Mouse (Mus musculus): ENCODE results near the gene Bloc1s1.

Bloc1s1 gene

DNA sequence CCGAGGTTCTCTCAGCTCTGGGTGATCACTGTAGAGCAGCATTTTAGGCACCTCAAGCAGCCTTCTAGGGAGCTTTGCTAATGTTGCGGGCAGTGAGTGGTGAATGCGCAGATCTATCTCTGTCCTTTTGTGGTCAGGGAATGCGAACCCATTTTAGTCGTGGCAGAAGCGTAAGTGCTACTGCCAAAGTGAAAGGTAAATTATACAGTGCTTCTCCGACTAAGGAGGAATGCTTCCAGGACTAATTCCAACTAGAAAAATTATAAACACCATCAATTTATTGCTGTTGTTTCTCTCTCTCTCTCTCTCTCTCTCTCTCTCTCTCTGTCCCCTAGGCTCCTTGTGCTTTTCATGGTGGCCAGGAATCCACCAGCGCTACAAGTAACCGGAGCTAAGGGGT is at the start of gene Bloc1s1:
Bloc1s1 (minus strand) TSS at position 101 of the 400 bp plus-strand sequence.
- DNase-seq (ENCODE audit: extremely low spot score): no peak

GRCm38 (mm10) chr10:128972841-128973240 is 49.0 kb upstream of the Bloc1s1 start:
- no peak for DNase-seq (ENCODE audit: extremely low spot score)

GRCm38 (mm10) chr10:128970740-128971250 is 47.0 kb upstream of the Bloc1s1 start:
- DNase-seq (ENCODE audit: extremely low spot score): no peak

DNA sequence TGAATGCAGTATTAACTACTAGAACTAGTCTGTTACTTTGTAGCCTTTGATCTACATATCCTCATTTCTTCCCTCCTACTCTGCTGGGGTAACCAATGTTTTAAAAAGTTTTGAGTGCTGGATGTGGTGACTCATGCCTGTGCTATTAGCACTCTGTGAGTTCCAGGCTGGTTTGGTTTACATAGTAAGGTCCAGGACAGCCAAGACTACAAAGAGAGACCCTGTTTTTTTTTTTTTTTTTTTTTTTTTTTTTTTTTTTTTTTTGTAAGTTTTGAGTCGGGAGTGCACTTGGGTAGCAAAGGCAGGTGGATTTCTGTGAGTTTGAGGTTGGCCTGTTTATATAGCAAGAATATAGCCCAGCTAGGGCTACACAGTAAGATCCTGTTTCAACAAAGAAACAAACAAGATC is 44.5 kb upstream of the Bloc1s1 start:
- DNase-seq (ENCODE audit: extremely low spot score): no peak

DNA sequence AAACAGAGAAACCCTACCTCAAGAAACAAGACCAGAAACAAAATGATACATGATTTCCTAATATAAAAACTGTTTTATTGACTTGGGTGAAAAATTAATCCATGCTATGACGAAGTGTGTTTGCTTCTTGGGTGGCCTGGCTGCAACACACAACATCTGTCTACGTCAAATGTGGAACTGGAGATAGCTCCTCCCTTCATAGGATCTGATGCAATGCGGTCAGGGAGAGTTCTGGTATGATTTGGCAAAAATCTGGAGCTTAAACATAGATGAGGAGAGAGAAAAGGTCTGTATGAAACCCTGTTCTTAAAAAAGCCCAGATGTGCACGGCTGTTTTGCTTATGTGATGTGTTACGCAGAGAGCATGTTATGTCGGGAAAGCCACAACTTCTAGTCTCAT is 42.0 kb upstream of the Bloc1s1 start:
- no peak for DNase-seq (ENCODE audit: extremely low spot score)

DNA sequence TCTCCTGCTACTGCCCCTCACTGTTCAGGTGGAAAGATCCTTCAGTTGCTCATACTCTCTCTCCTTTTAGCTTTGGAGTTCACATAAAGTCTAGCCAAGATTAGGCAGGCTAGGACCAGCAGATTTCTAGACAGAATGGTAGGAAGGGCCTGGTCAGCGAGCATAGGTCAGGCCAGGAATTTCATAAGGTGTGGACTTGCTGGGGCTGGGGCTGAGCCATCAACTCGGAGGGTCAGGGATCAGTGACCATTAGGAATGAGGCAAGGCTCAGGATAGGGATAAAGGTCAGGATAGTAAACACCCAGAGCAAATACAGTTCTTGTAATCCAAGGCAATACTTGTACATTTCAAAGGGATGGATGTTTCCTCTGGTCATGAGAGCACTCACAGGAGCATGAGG is 41.1 kb upstream of the Bloc1s1 start:
- DNase-seq (ENCODE audit: extremely low spot score): no peak

DNA sequence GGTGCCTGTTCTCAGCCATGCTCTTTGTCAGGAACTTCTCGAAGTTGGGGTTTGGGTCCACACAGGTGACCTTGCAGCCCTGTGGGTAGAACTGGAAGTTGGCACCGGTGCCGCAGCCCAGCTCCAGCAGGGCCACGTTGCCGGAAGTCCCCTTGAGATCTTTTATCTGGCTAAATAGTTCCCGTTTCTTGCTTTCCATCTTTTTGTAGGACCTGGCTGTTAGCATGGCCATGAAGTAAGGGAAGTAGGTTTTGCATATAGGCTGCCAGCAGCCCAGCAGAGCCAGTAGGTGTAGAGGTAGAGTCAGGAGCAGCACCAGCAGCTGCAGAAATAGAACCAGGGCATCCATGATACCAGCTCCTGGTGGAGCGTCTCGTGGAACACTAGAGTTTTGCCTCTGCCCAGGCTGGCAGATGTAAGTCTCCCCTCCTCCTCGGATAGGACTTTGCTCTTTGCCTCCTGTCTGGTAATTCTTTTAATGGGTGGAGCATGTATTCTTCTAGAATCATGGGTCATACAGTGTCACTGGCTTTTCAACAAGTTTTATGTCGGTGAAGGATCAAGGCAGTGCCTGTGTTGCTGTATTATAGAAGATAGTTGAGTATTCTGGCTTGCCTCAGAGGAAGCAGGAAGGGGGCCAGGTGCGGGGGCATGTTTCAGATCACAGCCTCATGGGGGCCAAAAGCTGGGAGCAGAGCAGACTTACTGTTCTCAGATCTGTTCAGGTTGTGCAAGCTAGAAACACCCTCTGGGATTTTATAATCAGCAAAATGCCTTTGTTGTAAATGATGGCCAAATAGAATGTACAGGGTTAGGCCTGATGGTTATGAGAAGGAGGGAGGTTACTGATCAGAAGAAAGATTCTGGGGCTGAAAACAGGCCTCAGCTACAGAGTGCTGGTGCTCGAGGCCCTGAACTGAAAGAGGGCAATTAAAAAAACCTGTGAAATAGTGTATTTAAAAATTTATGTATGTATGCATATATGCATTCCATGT is 37.1 kb upstream of the Bloc1s1 start, which contains the start of gene Mettl7b:
Mettl7b (minus strand) TSS at position 399 of the 995 bp plus-strand sequence.
- DNase-seq (ENCODE audit: extremely low spot score): no peak

DNA sequence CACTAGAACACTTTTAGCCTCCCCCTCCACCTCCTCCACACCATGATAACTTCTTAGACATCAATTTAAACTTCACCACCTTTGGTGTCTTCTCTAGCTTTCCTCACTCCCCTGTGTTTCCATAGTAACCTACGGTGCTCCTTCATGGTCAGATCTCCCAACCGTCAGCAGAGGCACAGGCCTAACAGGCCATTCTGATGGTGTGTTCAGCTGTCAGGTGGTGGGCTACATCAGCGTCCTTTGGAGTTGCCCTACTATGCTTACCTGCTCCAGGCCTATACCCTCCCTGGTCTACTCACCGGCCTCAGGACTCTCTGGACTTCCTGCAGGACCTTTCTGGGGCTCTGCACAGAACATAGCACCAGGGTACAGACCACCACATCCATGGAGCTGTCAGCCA is 36.3 kb upstream of the Bloc1s1 start:
- DNase-seq (ENCODE audit: extremely low spot score): no peak

DNA sequence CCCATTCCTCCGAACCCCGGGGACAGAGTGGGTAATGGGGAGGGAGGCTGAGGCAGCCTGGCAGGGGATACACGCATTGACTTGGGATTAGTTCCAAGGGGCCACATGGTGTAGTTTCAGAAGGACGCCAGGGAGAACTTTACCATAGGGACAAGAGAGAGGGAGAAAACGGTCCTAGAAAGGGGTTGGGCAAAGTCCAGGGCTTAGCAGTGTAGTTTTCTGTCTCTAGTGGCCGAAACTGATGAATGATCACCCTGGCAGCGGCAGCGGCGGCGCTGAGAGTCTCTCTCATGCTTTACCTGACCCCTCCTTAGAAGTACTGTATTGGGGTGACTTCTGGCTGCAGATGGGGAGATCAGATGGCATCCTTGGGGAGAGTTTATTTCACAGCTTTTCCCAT is 34.5 kb upstream of the Bloc1s1 start:
- no peak for DNase-seq (ENCODE audit: extremely low spot score)

GRCm38 (mm10) chr10:128950208-128950887 is 26.5 kb upstream of the Bloc1s1 start:
- no peak for DNase-seq (ENCODE audit: extremely low spot score)

- no peak for DNase-seq (ENCODE audit: extremely low spot score)
Observed at GRCm38 (mm10) chr10:128947496-128947895, 23.7 kb upstream of the Bloc1s1 start.

DNA sequence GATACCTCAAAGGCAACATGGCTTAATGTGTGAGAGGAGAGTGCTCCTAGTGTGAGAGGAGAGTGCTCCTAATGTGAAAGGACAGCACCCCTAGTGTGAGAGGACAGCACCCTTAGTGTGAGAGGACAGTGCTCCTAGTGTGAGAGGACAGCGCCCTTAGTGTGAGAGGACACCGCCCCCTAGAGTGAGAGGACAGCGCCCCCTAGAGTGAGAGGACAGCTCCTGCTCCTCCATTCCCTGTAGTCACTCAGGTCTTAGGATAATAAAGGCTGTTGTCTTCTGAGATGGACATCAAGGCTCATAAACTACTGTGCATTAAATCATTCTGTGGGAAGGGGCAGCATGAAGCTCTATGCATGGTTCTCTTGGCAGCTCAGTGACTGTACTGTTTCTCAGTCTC is 21.8 kb upstream of the Bloc1s1 start:
- no peak for DNase-seq (ENCODE audit: extremely low spot score)

DNA sequence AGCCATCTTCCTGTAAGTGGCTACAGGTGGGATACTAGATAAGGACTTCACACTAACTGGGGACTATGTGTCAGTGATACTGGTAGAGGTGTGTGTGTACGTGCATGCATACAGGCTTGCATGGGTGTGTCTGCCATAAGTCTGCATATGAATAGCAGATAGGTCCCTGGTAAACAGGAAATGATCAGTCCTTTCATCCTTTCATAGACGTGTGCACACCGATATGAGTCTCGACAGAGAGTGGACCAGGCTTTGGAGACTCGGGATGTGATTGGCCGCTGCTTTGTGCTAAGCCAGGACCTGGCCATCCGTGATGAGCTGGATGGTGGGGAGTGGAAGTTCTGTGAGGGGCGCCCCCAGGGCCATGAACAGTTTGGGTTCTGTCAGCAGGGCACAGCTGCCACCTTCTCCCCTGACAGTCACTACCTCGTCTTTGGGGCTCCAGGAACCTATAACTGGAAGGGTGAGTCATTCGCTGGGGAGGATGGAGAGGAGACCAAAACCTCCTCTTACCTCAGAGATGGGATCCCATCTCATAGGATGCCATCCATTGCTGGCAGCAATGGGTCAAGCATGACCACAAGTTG is 16.7 kb upstream of the Bloc1s1 start:
- no peak for DNase-seq (ENCODE audit: extremely low spot score)

- no peak for DNase-seq (ENCODE audit: extremely low spot score)
Observed at GRCm38 (mm10) chr10:128938974-128939373, 15.1 kb upstream of the Bloc1s1 start.

DNA sequence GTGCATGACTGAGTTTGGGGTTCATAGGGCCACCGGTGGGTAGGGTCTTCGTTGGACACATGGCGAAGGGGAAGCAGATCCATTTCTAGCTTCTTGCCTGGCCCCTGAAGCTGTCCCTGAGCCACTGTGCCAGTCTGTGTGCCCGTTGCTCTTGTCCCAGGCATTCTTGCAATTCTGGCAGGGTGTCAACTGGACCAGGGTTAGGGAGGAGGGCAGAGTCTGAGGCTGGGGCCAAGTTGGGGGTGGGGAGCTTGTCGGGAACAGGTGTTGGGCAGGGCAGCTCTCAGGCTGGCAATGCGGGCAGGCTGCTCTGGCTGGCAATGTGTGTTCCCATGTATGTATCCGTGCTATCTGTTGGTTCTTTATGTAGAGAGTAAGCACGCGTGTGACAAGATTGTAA is 14.6 kb upstream of the Bloc1s1 start:
- no peak for DNase-seq (ENCODE audit: extremely low spot score)

DNA sequence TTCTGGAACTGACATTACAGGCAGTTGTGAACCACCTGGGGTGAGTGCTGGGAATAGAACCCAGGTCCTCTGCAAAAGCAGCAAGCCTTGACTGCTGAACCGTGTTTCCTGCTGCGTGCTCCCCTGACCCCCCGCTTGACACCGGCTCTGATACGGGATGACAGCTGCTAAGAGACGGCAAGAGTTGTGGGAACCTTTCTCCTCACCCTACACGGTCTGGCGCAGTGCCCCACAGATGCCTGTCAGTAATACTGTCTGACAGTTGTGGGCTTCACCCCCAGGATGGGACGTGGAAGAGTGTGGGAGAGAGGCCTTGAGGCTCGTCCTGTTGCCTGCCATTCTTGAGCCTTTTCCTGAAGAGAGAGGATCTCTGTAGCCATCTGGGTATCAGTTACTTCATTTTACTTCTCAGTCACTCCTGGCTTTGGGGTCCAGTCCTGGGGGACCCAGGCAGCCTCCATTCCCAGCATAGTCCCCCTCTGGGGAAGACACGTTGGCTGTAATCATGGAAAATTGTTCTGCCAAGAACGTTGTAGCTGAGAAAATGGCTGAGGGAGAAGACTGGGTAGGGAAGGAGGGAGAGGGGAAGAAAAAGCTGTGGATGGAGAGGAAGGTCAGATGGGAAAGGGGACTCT is 14.0 kb upstream of the Bloc1s1 start:
- no peak for DNase-seq (ENCODE audit: extremely low spot score)

GRCm38 (mm10) chr10:128935826-128936440 is 12.1 kb upstream of the Bloc1s1 start:
- no peak for DNase-seq (ENCODE audit: extremely low spot score)

DNA sequence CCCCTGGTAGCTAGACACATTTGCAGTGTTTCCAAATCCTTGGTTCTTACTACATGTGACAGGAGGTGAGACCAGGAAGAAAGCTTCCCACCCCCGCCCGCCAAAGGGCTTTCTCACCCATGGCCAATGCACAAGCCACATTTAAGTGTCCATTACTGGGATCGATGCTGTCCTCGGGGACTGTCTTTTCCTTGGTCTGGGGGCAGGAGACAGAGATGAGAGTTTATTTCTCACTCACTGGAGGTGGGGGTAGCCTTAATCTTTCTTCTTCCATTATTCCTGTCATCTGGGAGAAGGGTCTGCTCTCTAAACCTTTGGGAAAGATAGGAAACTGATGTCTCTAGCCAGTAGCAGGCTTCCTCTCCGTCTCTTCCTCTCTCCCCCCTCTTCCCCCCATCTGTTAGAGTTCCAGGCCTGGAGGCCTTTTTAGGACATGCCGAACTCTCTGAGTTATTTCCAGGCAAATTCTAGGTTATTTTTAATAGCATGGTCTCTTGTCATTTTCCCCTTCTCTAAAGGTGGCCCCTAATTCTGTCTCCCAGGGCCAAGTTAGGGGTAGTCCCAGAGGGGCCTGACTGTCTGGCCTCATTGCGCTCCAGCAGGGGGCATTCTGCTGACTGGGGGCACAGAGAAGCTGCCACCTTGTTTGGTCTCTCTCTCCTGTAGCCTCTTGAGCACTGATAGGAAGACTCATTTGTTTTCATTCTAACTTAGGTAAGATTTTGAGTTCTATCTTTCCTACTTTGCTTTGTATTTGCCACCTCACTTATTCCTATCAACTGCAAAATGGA is 11.4 kb upstream of the Bloc1s1 start:
- no peak for DNase-seq (ENCODE audit: extremely low spot score)

- DNase-seq (ENCODE audit: extremely low spot score): no peak
Observed at GRCm38 (mm10) chr10:128933976-128934721, 10.3 kb upstream of the Bloc1s1 start.

DNA sequence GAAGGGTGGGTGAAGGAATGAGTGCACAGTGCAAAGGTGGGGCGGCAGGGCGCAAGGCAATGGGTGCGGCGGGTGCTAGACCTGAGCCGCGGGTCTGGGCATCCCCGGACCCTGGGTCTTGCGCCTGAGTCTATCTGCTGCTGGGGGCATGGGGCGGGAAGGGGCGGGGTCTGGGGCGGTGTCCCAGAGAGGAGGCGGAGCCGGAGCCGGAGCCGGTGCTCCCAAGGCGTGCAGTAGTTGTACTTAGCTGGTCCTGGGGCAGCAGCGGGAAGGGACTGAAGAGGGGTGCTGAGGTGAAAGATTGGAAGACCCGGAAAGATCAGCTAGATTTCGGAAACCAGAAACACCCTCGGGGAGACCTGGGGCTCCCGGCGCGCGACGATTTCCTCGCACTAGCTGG is 9.7 kb upstream of the Bloc1s1 start, which contains the start of gene Itga7:
Itga7 (plus strand) TSS at position 245 of the 400 bp plus-strand sequence.
- peak; percentile 71 for DNase-seq (ENCODE audit: extremely low spot score)
